Mouse (Mus musculus): ENCODE results near the gene Mmp25.

GRCm38 (mm10) chr17:23675127-23675526, 30.1 kb upstream of the Mmp25 start:
- TF ChIP-seq CTCF (conservative IDR thresholded peaks at IDR 0.05 in 1 of 2, IDR thresholded peaks at IDR 0.05 in 1 of 2; ENCODE audit: low read depth in 2 of 2, low read length in 2 of 2) (no peak), ETS1 (conservative IDR thresholded peaks at IDR 0.05; ENCODE audit: low read depth, low read length) (no peak), MAX (IDR thresholded peaks at IDR 0.05; ENCODE audit: low read length) (no peak), TCF12 (IDR thresholded peaks at IDR 0.05; ENCODE audit: low read depth, low read length) (no peak), NELFE (IDR thresholded peaks at IDR 0.05; ENCODE audit: low read depth, low read length) (no peak), MAZ (IDR thresholded peaks at IDR 0.05; ENCODE audit: low read depth, low read length) (no peak), CHD2 (IDR thresholded peaks at IDR 0.05; ENCODE audit: low read length) (no peak), POLR2A (IDR thresholded peaks at IDR 0.05; ENCODE audit: low read depth, low read length) (no peak)
